ENCODE assay signal across 8 mouse cellular contexts in genomic region chr17:36957999-36958743, GRCm38 (mm10). TPM values are rescaled to one million over a fixed set of nuclear protein-coding genes. Genes with fewer than 3 reads are reported as not detected.
DNase-seq lines count a peak whose midpoint lies in the region; ATAC-seq lines count a peak whose summit lies in the region.

Gene Znrd1 (minus strand): TSS chr17:36958559.
Gene Znrd1as (plus strand): TSS chr17:36958592.

- H3K4me1 ChIP-seq in lung, embryonic 16.5 days (replicated peaks; ENCODE audit: control insufficient read depth, insufficient read depth, low read length) = peaks cover 12% of the 10 kb centered on the region

- DNase-seq in MEL-GATA-1-ER (ENCODE audit: extremely low read depth, low read depth) = peak; percentile 90
- DNase-seq in cerebellum, adult 8-10 months = peak; percentile 90
- DNase-seq in forelimb bud, embryonic 11.5 days (ENCODE audit: low read depth, low spot score) = peak; percentile 99
- peak; percentile 90 for DNase-seq in layer of hippocampus, adult 9-10 months (ENCODE audit: low spot score)
- DNase-seq in ovary, postnatal 10 days (ENCODE audit: low spot score) = peak; percentile 81
- peak; percentile 83 to 84 for DNase-seq in thymus, postnatal 10 days (ENCODE audit: low spot score in 2 of 2)

- no peaks in the 10 kb centered on the region for H3K9me3 ChIP-seq in lung, embryonic 16.5 days (ENCODE audit: control insufficient read depth, low read length)

- peak within 1 kb of the TSS; percentile 78 for H3K4me2 ChIP-seq in lung, embryonic 16.5 days (ENCODE audit: low read depth, low read length)

- peak; percentile 95 to 97 for ATAC-seq in hematopoietic stem cell, adult 5-6 weeks (replicated peaks in 1 of 2; ENCODE audit: insufficient read depth in 1 of 2, low FRiP score in 2 of 2, low TSS enrichment in 1 of 2, low read depth in 1 of 2, poor library complexity in 2 of 2, severe bottlenecking in 2 of 2)
- ATAC-seq in lung, embryonic 16.5 days (ENCODE audit: low read depth) = peak; percentile 98

- peaks cover 12% of the 10 kb centered on the region for H3K36me3 ChIP-seq in lung, embryonic 16.5 days (ENCODE audit: control insufficient read depth, insufficient read depth, low read length)

- no peaks in the 10 kb centered on the region for H3K27me3 ChIP-seq in lung, embryonic 16.5 days (ENCODE audit: control insufficient read depth, insufficient read depth, low read depth, low read length)

- H3K9ac ChIP-seq in lung, embryonic 16.5 days (ENCODE audit: low read length) = peak within 1 kb of the TSS; percentile 84

- peak within 1 kb of the TSS; percentile 87 for H3K27ac ChIP-seq in lung, embryonic 16.5 days (ENCODE audit: low read length)

- WGBS in lung, embryonic 16.5 days = under 1% methylated on average over 46 of the region's 46 CpGs

- H3K4me3 ChIP-seq in lung, embryonic 16.5 days (ENCODE audit: low read length) = peak within 1 kb of the TSS; percentile 72

RNA-seq across cellular contexts. Expression of gene Znrd1, which starts in this region (rescaled TPM):
- total RNA-seq in hematopoietic stem cell, adult 5-6 weeks (2017) = 45.1 and 49.9 TPM in 2 replicates
- polyA plus RNA-seq in lung, embryonic 16.5 days (2015; fragmentation: Nextera tagmentation; extraction: Ambion mirVana) = 93.7 and 96.4 TPM in 2 replicates

RNA-seq across cellular contexts. Expression of gene Znrd1as, which starts in this region (rescaled TPM):
- total RNA-seq in hematopoietic stem cell, adult 5-6 weeks (2017) = 9.2 and 13.8 TPM in 2 replicates
- 7.2 and 7.7 TPM in 2 replicates for polyA plus RNA-seq in lung, embryonic 16.5 days (2015; fragmentation: Nextera tagmentation; extraction: Ambion mirVana)

Comparison
In these comparisons a context has a peak if more than half of its experiments do, and no peak if none do; other contexts are left out.
1. Peak in every context shown above with its lines: DNase-seq, ATAC-seq, H3K4me3 ChIP-seq and H3K27ac ChIP-seq.